Mouse (Mus musculus) CD4-positive, CD25-positive, alpha-beta regulatory T cell (primary cell): Measurements from ENCODE around the gene Rps17. TPM values are rescaled to one million over a fixed set of nuclear protein-coding genes. Genes with fewer than 3 reads are reported as not detected.

Experiments used
- polyA plus RNA-seq: library from polyadenylated mRNA; unstranded; fragments of 100-300 nt; shearing (Covaris generic); gene quantifications from one replicate; pipeline ENCODE4 v1.2.1, GENCODE M21; 2017

Gene Rps17
- 726 TPM for polyA plus RNA-seq

DNA sequence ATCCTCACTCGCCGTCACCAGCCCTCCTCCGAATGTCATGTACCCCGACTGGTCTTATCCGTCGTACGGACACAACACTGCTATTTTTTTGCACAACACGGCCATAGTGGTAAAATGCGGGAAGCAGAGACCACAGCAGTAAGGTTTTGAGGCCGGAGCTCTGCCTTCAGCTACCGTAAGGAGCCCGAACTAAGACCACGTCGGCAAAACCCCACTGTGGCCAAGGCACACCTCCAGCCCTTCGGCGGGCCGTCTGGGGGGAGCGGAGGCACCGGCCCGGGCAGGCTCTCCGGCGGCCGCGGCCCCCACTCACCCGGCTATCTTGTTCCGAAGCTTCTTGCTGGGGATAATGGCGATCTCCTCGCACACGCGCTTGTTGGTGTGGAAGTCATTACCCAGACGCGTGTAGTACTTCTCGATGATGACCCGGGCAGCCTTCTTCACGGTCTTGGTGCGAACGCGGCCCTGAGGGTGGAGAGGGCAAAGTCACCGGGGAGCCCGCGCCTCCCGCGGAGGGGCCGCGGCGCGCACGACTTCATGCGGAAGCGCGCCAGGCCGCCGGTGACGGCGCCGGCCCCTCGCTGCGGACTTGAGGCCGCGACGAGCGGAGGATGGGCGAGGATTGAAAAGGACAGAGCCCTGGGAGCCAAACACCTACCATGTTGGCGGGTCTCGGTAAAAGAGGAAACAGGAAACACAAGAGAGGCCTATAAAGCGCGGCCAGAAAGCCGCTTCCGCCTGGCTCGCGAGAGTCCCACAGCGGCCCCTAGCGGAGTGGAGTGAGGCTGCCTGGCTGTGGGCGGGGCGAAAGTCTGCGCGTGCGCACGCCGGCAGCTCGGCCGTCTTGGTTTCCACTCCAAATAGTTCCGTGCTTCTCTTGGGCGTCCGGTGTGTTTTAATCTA lies at the start of gene Rps17:
Rps17 (minus strand) TSS at position 711 of the 903 bp plus-strand sequence.

Other genes starting within 250 kb of the Rps17 start
- not detected for gene Slc28a1, start 230.5 kb downstream of the Rps17 start, polyA plus RNA-seq
- 7.2 TPM for gene Pde8a, start 131.7 kb downstream of the Rps17 start, polyA plus RNA-seq
- not detected for gene Cpeb1, start 110.2 kb upstream of the Rps17 start, polyA plus RNA-seq
- not detected for gene Ap3b2, start 148.7 kb upstream of the Rps17 start, polyA plus RNA-seq
- not detected for gene BC048679, start 153.0 kb upstream of the Rps17 start, polyA plus RNA-seq
- gene Fsd2, start 221.7 kb upstream of the Rps17 start, polyA plus RNA-seq = 4.8 TPM
- 41.6 TPM for gene Whamm, start 226.0 kb upstream of the Rps17 start, polyA plus RNA-seq